Mouse (Mus musculus) thymus, postnatal 10 days (tissue): ENCODE measurements around the gene Filip1.

Experiments
- DNase-seq, 2 experiments: peaks; one replicate each; pipeline ENCODE4 v3.0.0; 2021; ENCODE audit warnings: low spot score in 2 of 2

The Filip1 gene

DNA sequence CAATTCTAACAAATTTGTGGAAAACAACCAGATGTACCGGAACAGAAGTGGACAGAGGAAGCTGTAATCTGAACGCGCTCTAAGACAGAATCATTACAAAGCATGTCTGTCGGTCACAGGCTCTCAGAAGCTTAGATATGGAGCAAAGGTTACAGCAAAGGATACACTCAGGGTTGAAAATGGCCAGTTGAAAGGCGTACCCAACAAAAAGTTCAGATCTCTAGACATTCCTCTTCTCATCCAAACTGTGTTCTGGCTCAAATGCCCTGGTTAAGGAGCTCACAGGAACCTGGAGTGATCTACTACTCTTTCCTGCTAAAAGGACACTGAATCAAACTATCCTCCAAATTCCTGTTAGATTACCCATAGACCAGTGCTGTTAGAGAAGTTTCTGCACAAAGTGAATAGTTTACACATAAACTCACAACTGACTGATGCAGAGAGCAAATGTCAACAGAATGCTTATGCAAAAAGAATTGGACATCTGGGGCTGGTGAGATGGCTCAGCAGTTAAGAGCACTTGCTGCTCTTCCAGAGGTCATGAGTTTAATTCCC is 245.6 kb downstream of the Filip1 start:
- DNase-seq = no peak

DNA sequence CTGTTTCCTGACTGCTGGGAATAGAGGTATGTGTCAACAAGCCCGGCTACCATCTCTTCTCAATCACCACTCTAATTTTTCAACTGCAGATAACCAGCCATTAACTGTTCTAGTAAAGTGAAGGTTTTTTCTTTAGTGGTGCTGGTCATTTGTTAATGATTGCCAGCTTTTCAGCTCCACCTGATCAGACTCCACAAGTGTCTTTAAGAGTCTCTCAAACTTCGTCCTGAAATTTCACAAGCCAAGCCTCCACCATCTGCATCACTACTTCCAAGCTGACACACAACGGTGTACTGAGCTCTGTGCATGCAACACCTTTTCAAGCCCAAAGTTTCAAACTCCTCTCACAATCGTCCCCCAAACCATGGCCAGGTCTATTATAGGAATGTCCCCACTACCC is 247.3 kb downstream of the Filip1 start:
- no peak for DNase-seq
